Comparison of ENCODE assay signal across 10 mouse cellular contexts in the genomic region with DNA sequence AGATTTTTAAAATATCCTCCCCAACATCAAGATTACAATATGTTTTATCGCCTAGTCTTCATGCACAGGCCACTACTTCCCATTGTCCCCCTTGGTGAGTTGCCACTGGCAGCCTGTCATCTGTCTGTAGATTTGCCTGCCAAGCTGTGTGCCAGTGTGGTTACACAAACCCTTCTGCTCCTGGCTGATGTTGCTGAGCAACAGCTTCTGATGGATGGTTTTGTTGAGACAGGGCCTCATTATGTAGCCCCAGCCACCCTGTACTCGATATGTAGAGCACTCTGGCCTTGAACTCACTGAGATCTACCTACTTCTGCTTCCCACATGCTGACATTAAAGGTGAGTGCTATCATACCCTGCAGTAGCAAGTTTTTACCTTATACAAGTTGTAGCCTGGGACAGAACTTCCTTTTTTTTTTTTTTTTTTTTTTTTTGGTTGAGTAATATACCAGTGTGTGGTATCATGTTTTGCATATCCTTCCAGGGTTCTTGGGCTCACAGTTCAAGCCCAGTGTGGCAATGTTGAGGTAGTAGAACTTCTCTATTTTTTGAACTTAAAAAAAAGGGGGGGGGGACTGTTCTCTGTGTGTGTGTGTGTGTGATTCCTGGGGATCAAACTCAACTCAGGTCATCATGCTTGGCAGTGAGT. TPM values are rescaled to one million over a fixed set of nuclear protein-coding genes. Genes with fewer than 3 reads are reported as not detected.
DNase-seq lines count a peak whose midpoint lies in the region; ATAC-seq and TF ChIP-seq lines count a peak whose summit lies in the region.
"Had no signal": no experiment of that assay in that cellular context is flagged by ENCODE, and none has a peak within 500 bp of the region (broad histone marks: within the 10 kb centered on the region; RNA-seq: fewer than 3 reads in every experiment).

No protein-coding gene starts in this region.

- no peaks in the 10 kb centered on the region for H3K9me3 ChIP-seq in liver, embryonic 12.5 days (replicated peaks)
- H3K9me3 ChIP-seq: limb, embryonic 10.5 days had no signal

- H3K4me1 ChIP-seq in liver, adult 2 months (ENCODE audit: control insufficient read depth, insufficient read depth, low read length), result no peaks in the 10 kb centered on the region
- H3K4me1 ChIP-seq in liver, embryonic 12.5 days, result no peaks in the 10 kb centered on the region
- H3K4me1 ChIP-seq: limb, embryonic 10.5 days had no signal

- DNase-seq in liver, adult 2 months (ENCODE audit: extremely low read depth, low read depth, low spot score), result peak; percentile 37
- DNase-seq in MEL-GATA-1-ER (ENCODE audit: extremely low read depth, low read depth), result peak; percentile 71
- DNase-seq in brain, adult 2 months (ENCODE audit: low read depth, low spot score), result peak; percentile 37
- no peak for DNase-seq in gastrocnemius, postnatal 14 days
- no peak for DNase-seq in heart, postnatal 36 days
- DNase-seq: cerebellum, postnatal 36 days; gastrocnemius, adult 2 months had no signal

- H3K4me2 ChIP-seq in liver, embryonic 12.5 days, result no peak overlapping the region

- 63% methylated on average over 2 of the region's 2 CpGs for WGBS in liver, adult 2 months
- WGBS in liver, embryonic 12.5 days (ENCODE audit: insufficient replicate concordance), result 58% methylated on average over 2 of the region's 2 CpGs

- no peak overlapping the region for H3K9ac ChIP-seq in liver, adult 2 months (ENCODE audit: low read depth, low read length)
- H3K9ac ChIP-seq in liver, embryonic 12.5 days, result no peak overlapping the region

- ATAC-seq in liver, embryonic 12.5 days, result no peak
- ATAC-seq in megakaryocyte-erythroid progenitor cell, adult 5-6 weeks (replicated peaks; ENCODE audit: low FRiP score, low TSS enrichment, poor library complexity, severe bottlenecking), result 0 out of 2 replicates have a peak, but pooled peaks have one; percentile 50

- H3K27ac ChIP-seq in liver, adult 2 months (replicated peaks; ENCODE audit: insufficient read depth, low read depth, low read length), result no peak overlapping the region
- no peak overlapping the region for H3K27ac ChIP-seq in liver, embryonic 12.5 days
- H3K27ac ChIP-seq: gastrocnemius, adult 2 months; limb, embryonic 10.5 days had no signal

- no peak for TF ChIP-seq CTCF in liver, adult 2 months (IDR thresholded peaks at IDR 0.05; ENCODE audit: low read depth, low read length)

- intact Hi-C loops in gastrocnemius, postnatal 14 days (cut with DNase I; ENCODE audit: low total_unique reads), result no loop called here
- intact Hi-C loops in heart, postnatal 36 days (cut with DNase I), result no loop called here

- H3K4me3 ChIP-seq in liver, adult 2 months (ENCODE audit: insufficient read depth, low read depth, low read length), result no peak overlapping the region
- no peak overlapping the region for H3K4me3 ChIP-seq in liver, embryonic 12.5 days
- H3K4me3 ChIP-seq: gastrocnemius, adult 2 months; limb, embryonic 10.5 days had no signal

- no peaks in the 10 kb centered on the region for H3K27me3 ChIP-seq in liver, adult 2 months (ENCODE audit: control insufficient read depth, insufficient read depth, low read length)
- H3K27me3 ChIP-seq in liver, embryonic 12.5 days (replicated peaks), result no peaks in the 10 kb centered on the region

- H3K79me2 ChIP-seq in liver, adult 2 months (ENCODE audit: control insufficient read depth, insufficient read depth, low read length), result no peaks in the 10 kb centered on the region

- peaks cover 15% of the 10 kb centered on the region for H3K36me3 ChIP-seq in liver, adult 2 months (ENCODE audit: control insufficient read depth, insufficient read depth, low read length)
- peaks cover 36% of the 10 kb centered on the region for H3K36me3 ChIP-seq in liver, embryonic 12.5 days

- no peak for TF ChIP-seq POLR2A in liver, adult 2 months (IDR thresholded peaks at IDR 0.05; ENCODE audit: extremely low read depth, insufficient read depth, low read length)

RNA-seq across cellular contexts. Expression of a gene that starts 5.8 kb away (rescaled TPM):
- total RNA-seq in liver, adult 2 months (2014; rRNA removed), result 0.07 and 0.18 TPM in 2 replicates
- 0.07 and 0.11 TPM in 2 replicates for polyA plus RNA-seq in liver, adult 2 months (2012; rRNA removed)
- 0.28 and 0.32 TPM in 2 replicates for polyA plus RNA-seq in liver, embryonic 12.5 days (2016; fragmentation: Nextera tagmentation; extraction: Ambion mirVana)
- 15.0 and 18.8 TPM in 2 replicates for total RNA-seq in megakaryocyte-erythroid progenitor cell, adult 5-6 weeks (2014; fragmentation: Nextera tagmentation)
- 0.89 and 4.6 TPM in 2 replicates for total RNA-seq in megakaryocyte-erythroid progenitor cell, adult 5-6 weeks (2017)
- total RNA-seq in gastrocnemius, postnatal 14 days (2021), result not detected
- total RNA-seq in heart, postnatal 36 days (2021), result not detected
- total RNA-seq: gastrocnemius, adult 2 months had no signal
- polyA plus RNA-seq: limb, embryonic 10.5 days had no signal

RNA-seq across cellular contexts. Expression of a gene that starts 22.7 kb away (rescaled TPM):
- 91.4 and 101 TPM in 2 replicates for total RNA-seq in liver, adult 2 months (2014; rRNA removed)
- 27.5 and 61.4 TPM in 2 replicates for polyA plus RNA-seq in liver, adult 2 months (2012; rRNA removed)
- polyA plus RNA-seq in liver, embryonic 12.5 days (2016; fragmentation: Nextera tagmentation; extraction: Ambion mirVana), result 82.3 and 86.1 TPM in 2 replicates
- 23.8 and 49.8 TPM in 2 replicates for total RNA-seq in megakaryocyte-erythroid progenitor cell, adult 5-6 weeks (2014; fragmentation: Nextera tagmentation)
- total RNA-seq in megakaryocyte-erythroid progenitor cell, adult 5-6 weeks (2017), result 298 and 374 TPM in 2 replicates
- 10 to 100 TPM; 17.4 to 18.7 TPM for total RNA-seq in gastrocnemius, postnatal 14 days (2021)
- 10 to 100 TPM; 18.6 to 26.0 TPM for total RNA-seq in heart, postnatal 36 days (2021)

RNA-seq across cellular contexts. Expression of a gene that starts 29.0 kb away (rescaled TPM):
- 1.1 and 2.6 TPM in 2 replicates for total RNA-seq in liver, adult 2 months (2014; rRNA removed)
- polyA plus RNA-seq in liver, adult 2 months (2012; rRNA removed), result 0.60 and 1.5 TPM in 2 replicates
- not detected in 2 replicates for polyA plus RNA-seq in liver, embryonic 12.5 days (2016; fragmentation: Nextera tagmentation; extraction: Ambion mirVana)
- total RNA-seq in megakaryocyte-erythroid progenitor cell, adult 5-6 weeks (2014; fragmentation: Nextera tagmentation), result not detected in 2 replicates
- not detected in 2 replicates for total RNA-seq in megakaryocyte-erythroid progenitor cell, adult 5-6 weeks (2017)
- total RNA-seq in gastrocnemius, postnatal 14 days (2021), result not detected
- total RNA-seq in heart, postnatal 36 days (2021), result under 1 TPM in 1 of 2 experiments, not detected in 1; 0.57 TPM
- total RNA-seq: gastrocnemius, adult 2 months had no signal
- polyA plus RNA-seq: limb, embryonic 10.5 days had no signal

RNA-seq across cellular contexts. Expression of a gene that starts 29.8 kb away (rescaled TPM):
- not detected in 2 replicates for total RNA-seq in liver, adult 2 months (2014; rRNA removed)
- not detected in 2 replicates for polyA plus RNA-seq in liver, adult 2 months (2012; rRNA removed)
- polyA plus RNA-seq in liver, embryonic 12.5 days (2016; fragmentation: Nextera tagmentation; extraction: Ambion mirVana), result not detected in 2 replicates
- not detected in 2 replicates for total RNA-seq in megakaryocyte-erythroid progenitor cell, adult 5-6 weeks (2014; fragmentation: Nextera tagmentation)
- total RNA-seq in megakaryocyte-erythroid progenitor cell, adult 5-6 weeks (2017), result not detected in 2 replicates
- total RNA-seq in gastrocnemius, postnatal 14 days (2021), result not detected
- total RNA-seq in heart, postnatal 36 days (2021), result not detected
- total RNA-seq: gastrocnemius, adult 2 months had no signal
- polyA plus RNA-seq: limb, embryonic 10.5 days had no signal

RNA-seq across cellular contexts. Expression of a gene that starts 35.9 kb away (rescaled TPM):
- 28.6 and 29.5 TPM in 2 replicates for total RNA-seq in liver, adult 2 months (2014; rRNA removed)
- 18.8 and 28.4 TPM in 2 replicates for polyA plus RNA-seq in liver, adult 2 months (2012; rRNA removed)
- 42.7 and 43.0 TPM in 2 replicates for polyA plus RNA-seq in liver, embryonic 12.5 days (2016; fragmentation: Nextera tagmentation; extraction: Ambion mirVana)
- 42.0 and 49.1 TPM in 2 replicates for total RNA-seq in megakaryocyte-erythroid progenitor cell, adult 5-6 weeks (2014; fragmentation: Nextera tagmentation)
- 47.2 and 58.1 TPM in 2 replicates for total RNA-seq in megakaryocyte-erythroid progenitor cell, adult 5-6 weeks (2017)
- total RNA-seq in gastrocnemius, postnatal 14 days (2021), result 10 to 100 TPM; 10.9 to 13.4 TPM
- total RNA-seq in heart, postnatal 36 days (2021), result 10 to 100 TPM; 21.2 to 25.0 TPM

Comparison
In these comparisons a context has a peak if more than half of its experiments do, and no peak if none do; other contexts are left out.
1. DNase-seq: peak in liver, adult 2 months (single experiment), MEL-GATA-1-ER (single experiment) and brain, adult 2 months (single experiment); none in gastrocnemius, postnatal 14 days (single experiment) and heart, postnatal 36 days (0 of 2).